Mouse (Mus musculus) left cerebral cortex, adult 8-10 months (tissue): ENCODE results near the gene Tradd. TPM values are rescaled to one million over a fixed set of nuclear protein-coding genes. Genes with fewer than 3 reads are reported as not detected.
"Not testable (repeated sequence)": the region's sequence is repeated elsewhere in the genome, so short reads cannot be mapped to it uniquely, and the experiment has no call there.

Experiments
- DNase-seq, 2 experiments: peaks; one replicate each; pipeline ENCODE4 v3.0.0; 2022; ENCODE audit warnings: low spot score in 2 of 2
- total RNA-seq, 4 experiments: library from RNA; stranded (reverse); gene quantifications; 2 replicates each; pipeline ENCODE4 v1.2.4; 2022

Gene Tradd
- total RNA-seq, 4 experiments from 2014 or later, result 7.9 to 10.9 (median 9.6) TPM

DNA sequence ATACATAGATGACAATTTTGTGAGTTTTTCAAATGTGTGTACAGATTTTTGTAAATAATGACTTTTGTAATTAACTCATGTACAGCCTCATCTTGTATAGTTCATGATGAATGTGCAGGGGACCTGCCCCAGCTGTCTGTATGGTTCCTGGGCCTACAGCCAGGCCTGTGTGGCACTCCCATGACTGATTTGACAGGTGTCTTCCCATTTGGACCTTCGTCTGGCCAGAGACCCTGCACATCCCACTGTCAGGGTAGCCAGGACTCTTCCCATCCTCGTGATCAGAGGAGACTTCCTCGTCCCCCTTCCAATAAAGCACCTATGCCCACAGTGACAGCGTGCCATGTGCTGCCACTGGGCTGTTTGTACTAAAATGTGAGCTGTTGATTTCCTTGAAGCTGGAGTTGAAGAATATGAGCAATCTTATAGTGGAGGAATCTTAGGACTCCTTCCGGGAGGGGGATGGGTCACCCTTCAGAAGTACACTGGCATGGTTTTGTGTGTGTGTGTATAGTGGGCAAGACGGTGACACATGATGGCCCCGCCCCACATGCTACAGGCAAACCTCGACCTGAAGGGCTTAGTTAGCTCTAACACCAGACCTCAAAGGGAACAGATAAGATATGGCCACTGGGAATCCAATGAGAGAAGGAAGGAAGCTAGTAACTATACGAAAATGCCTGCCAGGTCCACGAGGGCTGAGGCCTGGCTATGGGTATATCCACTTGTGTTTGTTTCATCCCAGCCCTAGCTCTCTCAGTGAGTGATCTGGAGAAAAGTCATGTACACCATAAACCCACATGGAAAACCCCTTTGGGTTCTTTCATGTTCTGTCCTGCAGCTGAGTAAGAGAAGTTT lies 11.5 kb downstream of the Tradd start:
- DNase-seq, result no peak

DNA sequence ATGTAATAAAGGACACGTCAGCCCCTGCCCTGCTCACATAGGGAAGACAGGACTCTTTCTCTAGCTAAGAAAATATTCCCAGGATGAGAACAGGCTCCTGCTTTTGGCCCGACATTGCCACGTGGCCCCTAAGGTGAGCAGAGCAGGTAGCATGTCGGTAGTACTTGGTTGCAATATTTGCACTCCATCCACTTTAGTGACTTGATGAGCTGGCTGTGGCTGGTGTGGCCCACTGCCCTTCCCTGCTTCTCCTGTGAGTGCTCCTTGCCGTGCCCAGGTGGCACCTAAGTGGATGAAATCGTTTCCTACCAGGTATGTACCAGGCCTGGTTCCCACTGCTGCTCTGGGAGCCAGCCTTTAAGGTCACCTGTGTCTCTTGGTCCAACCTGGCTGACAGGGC lies 12.5 kb downstream of the Tradd start:
- no peak for DNase-seq

DNA sequence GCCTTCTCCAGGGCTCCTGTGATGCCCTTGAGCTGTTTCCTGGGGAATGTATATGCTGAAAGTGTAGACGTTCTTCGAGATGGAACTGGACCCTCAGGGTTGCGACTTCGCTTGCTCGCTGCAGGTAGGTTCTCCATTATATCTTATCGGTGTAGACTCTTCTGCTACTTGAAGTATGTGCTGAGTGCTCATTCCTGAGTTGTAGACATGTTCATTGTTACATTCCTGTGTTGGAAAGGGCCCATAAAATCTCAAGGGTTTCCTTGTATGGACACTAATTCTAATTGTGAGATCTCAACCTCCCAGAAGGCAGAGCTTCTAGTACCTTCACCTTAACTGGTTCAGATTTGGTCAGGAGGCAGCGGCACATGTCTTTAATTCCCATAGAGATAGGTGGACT lies 23.4 kb downstream of the Tradd start:
- DNase-seq, result no peak

DNA sequence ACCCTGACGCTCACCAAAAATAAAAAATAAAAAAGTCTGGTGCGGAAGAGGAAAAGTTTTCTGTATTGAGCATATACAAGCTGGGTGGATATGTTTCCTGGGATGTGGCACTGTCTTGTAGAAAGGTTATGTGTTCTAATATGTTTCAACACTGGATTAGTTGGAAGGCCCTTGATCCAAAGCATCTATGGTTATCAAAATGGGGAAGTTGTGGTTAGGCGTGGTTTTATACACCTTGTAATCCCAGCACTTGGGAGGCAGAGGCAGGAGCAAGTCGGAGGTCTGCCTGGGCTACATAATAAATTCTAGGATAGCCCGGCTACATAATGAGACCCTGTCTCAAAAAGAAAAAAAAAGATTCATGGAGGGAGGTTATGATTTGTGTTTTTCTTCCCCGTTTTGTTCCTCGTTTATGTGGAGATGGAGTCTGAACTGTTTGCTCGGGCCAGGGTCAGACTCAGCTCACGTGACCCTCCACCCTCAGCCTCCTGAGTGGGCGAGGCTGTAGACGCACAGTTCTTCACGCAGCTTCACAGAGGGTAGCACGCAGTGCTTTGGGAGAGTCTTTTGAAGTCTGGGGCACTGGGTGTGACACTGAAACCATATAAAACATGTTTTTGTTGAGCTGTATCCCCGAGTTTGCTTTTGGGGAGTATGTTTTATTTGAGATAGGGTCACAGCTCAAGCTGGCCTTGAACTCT lies 26.8 kb downstream of the Tradd start:
- no peak for DNase-seq

DNA sequence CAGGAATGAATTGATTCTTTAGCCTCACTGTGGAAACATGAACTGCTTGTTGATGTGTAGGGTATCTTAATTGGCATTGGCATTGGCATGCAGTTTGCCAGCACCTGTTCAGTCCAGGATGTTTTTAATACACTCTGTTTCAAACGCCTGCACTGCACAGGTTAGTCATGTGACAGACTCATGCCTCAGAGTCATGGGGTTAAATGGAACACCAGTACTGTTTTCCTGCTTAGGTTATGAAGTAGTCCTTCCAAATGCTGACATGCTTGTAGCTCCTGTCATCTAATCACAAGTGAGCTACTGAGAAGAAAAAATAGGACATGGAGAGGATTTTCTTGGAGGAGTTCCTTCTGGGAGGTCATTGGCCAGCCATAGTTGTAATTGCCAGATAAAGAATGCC lies 29.2 kb downstream of the Tradd start:
- no peak for DNase-seq

DNA sequence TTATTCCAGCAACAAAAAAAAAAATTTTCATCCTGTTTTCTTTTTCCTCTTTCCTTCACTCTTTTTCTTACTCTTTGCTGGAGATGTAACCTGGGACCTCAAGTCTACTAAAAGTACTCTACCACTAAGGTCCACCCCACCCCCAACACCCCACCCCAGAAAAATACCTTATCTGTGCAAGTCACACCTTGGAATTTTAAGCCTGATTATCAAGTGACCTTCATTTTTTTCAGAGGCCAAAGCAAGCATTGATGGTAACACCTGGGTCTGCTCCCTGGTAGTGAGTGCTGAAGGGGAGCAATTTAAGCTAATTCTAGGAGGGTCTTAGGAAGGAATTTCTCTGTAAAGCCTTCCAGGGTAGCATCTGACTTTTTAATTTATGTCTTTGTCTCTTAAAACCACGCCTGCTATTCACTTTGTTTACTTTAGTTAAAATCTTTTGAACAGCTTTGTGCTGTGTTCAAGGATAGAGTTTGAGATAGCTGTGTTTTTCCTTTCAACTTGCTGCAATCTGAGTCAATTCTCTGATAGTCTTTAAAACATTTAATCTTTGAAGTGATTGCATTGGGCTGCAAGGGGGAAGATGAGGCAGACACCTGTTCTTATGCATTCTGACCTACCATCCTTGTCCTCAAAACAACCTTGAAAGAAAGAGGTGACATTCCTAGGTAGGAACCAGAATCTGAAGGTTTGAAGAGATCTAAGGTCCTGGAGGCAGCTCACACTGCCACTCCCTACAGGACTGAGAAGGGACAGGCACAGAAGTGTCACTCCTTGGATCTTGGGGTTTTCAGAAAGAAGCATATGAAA lies 31.1 kb downstream of the Tradd start:
- DNase-seq, result no peak

DNA sequence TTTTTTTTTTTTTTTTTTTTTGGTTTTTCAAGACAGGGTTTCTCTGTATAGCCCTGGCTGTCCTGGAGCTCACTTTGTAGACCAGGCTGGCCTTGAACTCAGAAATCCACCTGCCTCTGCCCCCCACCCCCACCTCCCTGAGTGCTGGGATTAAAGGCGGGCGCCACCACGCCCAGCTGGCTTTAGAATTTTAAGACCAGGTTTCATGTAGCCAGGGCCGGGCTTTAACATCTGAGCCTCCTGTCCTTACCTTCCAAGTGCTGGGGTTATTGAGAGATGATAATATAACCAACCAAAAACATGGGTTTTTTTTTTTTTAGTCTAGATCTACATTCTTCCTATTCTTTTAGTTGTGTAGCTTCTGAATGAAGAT lies 32.1 kb downstream of the Tradd start:
- not testable (repeated sequence) for DNase-seq

DNA sequence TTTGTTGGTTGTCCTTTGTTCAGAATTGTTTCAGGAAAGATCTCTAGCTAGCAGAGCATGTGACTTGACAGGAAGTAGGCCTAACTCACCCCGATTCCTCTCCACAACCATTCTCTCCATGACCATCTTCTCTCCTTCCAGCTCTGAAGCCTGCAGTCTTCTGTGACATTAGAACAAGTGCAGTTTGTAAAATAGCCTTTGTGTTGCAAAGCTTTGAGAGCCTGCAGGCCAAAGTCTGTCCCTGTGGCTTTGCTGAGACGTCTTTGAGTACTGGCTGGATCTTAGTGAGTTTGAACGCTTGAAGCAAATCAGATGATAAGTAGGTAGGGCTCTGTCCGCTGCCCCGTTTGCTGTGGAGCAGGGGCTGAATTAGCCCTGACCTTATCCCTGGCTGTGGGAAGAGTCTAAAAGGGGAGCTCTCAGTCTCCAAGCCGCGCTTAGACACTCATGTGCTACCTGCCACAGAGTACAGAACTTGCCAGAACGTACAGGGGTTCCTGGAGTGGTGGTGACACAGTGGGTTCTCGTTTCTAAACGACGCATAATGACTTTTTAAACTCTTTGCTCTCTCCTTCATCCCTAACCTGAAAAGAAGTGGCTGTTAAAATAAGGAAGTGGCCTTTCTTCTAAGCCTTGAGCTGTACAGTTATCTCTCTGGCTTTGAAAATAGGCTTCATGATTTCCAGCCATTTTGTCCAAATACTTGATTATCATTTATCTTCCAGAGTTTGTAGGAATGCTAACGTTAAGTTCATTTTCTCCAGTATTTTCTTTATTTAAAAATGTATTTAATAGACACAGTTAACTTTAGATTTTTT lies 32.7 kb downstream of the Tradd start:
- DNase-seq, result no peak

DNA sequence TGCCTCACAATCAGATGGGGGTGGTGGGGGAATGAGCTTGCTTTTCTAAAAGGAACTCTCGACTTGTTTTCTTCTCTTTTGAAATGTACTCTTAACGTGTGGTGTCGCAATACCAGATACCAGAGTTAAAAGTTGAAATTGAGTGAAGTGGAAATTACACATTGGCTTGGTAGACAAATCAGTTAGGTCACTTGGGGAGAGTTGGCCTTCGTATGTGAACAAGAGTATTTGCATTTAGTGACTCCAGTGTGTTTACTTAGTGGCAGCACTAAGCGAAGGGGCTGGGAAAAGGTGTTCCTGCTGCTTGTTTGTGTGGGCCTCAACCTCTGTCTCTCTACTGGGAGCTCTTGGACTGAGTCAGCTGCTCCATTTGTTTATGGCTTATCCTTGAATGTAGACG lies 38.5 kb downstream of the Tradd start:
- DNase-seq, result no peak

DNA sequence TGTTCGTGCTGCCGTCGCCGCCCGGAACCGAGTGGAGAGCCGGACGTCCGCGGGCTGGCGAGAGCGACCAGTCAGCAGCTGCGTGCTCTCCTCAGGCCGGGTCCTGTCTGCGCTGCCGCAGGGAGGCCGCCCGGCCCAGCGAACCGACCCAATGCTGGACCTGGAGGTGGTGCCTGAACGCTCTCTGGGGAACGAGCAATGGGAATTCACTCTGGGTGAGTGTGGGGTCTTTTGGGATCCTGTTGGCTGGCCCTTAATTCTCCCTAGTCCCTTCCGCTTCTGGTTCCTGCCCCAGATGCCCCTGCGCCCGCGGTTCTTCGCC lies 39.2 kb downstream of the Tradd start:
- DNase-seq, result no peak

DNA sequence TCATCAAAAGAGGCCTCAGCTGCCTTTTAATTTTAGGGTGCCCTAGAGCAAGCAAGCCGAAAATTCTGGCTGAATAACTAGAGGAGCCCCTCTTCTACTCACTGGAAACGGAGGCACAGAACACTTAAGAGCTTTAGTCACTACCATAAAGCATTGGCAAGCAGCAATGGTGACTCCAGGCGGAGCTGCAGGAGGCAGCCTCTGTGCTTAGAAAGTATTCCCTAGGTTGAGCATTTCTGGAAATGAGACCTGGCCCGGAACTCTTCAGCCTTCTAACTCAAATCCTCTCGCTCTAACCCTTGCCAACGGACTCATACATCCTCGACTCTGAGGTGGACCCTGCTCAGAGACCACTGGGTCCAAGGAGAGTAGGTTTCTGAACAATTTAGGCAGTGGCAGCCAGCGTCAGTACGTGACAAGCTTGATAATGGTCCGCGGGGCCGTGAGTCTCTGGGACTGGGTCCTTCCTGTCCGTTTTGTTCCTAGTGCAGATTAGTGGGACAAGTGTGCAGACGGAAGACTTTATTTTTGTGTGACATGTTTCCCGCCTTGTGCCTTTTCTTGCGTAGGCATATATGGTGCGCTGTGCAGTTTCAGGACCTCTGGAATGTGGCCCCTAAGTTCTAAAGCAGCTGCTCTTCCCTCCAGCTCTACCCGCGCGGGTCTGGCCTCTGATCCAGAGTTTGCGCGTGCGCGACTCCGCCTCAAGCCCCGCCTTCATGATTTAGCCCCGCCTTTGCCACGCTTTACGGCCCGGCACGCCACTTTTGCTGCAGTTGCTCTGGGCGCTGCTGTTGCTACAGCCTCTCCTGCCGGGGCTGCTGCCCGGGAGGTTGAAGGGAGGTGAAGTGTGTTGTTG lies 39.8 kb downstream of the Tradd start, which contains the start of gene D230025D16Rik:
Gene D230025D16Rik (plus strand): TSS at position 733 of the 859 bp plus-strand sequence.
- peak; percentile 85 to 94 for DNase-seq

DNA sequence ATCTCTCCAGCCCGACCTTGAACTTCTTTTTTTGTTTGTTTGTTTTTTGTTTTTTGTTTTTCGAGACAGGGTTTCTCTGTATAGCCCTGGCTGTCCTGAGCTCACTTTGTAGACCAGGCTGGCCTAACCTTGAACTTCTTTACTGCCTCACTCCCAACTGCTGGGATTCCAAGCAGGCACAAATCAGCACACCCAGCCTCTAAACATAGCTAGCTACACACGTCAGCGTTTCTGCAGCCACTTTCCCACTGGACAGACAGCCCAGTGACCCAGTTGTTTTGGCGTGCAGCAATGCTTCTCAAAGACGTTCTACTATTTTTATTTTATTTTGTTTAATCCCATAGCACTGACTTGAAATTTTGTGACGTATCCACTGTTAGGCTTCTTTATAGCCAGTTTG lies 40.6 kb downstream of the Tradd start:
- DNase-seq, result no peak

DNA sequence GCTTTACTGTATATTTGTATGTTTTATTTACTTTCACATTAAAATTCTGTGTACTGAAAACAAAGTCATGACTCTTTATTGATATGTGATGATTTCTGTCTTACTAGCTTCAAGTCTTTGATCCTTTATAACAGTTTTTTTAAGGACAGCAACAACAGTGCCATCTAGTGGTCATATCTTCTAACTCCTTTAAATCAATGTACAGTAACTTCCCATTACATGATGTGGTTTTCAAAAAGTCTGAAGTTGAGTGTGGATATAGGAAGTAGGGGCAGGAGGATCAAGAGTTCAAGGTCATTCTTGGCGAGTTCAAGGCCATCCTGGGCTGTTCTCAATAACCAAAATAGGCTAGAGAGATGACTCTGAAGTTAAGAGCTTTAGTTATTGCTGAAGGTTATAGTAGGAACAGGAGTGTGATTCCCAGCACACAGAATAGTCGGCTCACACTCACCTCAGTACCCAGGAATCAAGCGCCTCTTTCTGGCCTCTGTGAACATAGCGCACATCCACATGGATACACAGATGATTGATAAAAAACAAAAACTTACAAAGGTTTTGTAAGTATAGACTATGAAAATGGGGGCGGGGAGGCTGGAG lies 46.4 kb downstream of the Tradd start:
- no peak for DNase-seq

DNA sequence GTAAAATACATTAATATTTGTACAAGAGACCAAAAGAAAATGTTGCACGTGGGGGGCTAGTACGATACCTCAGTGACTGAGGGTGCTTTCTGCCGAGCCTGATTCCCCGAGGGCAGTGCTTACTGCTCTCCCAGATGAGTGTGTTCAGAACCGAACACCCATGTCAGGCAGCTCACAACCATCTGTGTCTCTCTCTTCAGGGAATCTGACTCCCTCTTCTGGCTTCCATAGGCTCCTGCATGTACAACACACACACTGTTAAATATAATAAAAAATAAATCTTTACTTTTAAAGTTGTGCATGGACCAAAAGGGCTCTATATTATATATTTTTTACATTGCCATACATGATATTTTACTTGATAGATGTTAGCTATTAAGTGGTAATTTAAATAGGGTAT lies 50.3 kb downstream of the Tradd start:
- DNase-seq, result no peak

DNA sequence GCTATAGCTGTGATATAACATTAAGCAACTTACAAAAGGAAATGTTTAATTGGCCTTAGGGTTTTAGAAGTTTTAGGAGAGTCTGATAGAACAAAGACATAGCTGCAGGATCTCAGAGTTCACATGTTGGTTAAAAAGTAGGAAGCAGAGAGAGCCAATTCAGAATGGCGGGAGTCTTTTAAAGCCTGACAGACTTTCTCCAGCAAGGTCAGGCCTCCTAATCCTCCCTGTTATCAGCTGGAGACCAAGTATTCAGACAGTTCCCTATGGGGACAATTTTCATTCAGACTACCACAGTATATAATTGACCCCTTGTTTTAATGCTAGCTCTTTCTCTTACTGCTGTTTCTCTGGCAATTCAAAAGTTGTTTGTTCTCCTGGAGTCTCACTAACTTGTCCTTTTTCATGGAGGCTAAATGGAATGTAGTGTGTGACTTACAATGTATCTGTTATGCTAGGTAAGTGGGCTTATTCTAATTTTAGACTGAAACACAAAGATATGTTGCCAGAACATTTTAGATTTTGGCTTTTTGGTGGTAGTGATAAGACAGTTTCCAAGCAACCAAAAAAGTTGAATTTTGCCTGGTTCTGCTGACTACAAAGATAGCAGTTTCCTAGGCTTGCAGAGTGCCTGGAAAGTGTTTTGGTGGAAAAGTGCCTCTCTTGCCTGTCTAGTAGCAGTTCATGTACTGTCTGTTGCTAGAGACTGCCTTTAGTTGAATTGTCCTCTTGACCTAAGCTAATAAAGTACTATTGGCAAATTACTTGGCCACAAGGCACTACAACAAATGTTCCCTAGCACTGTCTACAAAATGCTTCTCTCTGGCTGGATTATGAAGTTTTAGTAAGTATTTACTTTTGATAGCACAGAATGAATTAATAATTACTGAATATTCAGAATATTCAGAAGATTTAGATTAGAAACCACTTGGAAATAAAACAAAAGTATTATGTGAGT lies 55.0 kb downstream of the Tradd start:
- no peak for DNase-seq
